Mouse (Mus musculus) hematopoietic stem cell, adult 5-6 weeks (primary cell): ENCODE measurements around the gene Slco2a1. TPM values are rescaled to one million over a fixed set of nuclear protein-coding genes. Genes with fewer than 3 reads are reported as not detected.

ENCODE experiments used
- ATAC-seq, 2 experiments: fragments of 125-278 bp in 1 of 2; replicated peaks in 1 of 2; 2 replicates each; pipeline ENCODE4 v1.8.0; 2016 to 2017; ENCODE audit warnings: inconsistent platforms in 2 of 2, mild to moderate bottlenecking in 2 of 2, moderate number of reproducible peaks in 2 of 2, low read depth in 1 of 2, moderate TSS enrichment in 1 of 2; ENCODE audit not compliant: low FRiP score in 2 of 2, poor library complexity in 2 of 2, severe bottlenecking in 2 of 2, insufficient read depth in 1 of 2, low TSS enrichment in 1 of 2
- total RNA-seq: library from RNA; stranded (forward); fragments of 172-1452, 232-1000 nt; gene quantifications from 2 replicates; pipeline ENCODE4 v1.2.3, GENCODE M21; 2017

Slco2a1 gene
- total RNA-seq, 1 experiment from 2014 or later = 0.25 TPM

DNA sequence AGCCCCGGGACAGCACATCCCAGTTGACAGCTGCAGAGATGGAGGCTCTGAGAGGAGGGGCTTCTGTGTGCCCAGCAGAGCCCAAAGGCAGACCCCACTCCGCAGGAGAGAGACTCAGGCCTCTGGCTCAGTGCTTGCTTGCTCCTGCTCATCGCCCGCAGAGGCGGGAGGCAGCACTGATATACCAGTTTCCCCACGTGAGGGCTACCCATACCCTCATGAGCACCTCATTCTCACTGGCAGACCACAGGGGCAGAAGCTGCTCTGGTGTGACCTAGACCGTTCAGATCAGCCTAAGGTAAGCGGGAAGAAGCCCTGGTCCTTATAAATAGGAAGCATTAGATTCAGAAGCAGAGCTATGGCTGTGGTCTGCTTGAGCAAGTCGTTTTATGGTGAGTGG is 131.3 kb downstream of the Slco2a1 start:
- ATAC-seq = no peak

- no peak for ATAC-seq
These were observed 131.7 kb downstream of the Slco2a1 start for GRCm38 (mm10) chr9:103120231-103120630.

DNA sequence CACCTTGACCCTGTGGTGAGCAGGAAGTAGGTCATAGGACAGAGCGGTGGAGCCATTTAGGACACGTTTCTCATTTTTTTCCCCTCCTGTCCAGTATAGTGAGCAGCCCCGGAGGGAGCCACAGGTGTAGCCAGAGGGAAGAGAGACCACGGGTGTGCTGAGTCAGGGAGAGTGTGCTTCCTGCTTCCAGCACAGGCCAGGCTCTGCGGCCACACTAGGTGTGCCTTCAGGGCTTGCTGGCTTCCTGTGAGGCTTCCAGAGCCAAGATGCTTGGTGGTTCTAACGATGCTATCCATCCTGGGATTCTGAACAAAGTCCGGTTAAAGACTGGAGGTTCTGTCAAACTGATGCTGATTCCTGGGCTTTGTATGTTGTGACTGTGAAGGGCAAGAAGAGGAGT is 133.0 kb downstream of the Slco2a1 start:
- ATAC-seq = peak; percentile 40 to 58; a peak in 2 of 4 replicates

DNA sequence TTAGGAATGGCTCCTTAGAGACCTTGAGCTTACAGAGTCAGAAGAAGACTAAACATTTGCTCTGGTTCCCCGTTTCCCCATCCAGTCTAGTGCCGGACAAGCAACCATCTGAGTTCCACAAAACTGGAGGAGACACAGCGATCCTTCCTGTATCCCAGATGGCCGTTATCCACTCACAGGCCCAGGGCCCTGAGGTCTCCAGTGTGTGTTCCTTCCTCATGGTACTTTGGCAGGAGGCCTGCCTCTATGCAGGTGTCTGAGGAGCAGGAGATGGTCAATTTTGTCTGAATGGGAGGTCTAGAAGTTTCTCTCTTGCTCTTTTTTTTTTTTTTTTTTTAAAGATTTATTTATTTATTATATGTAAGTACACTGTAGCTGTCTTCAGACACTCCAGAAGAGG is 136.2 kb downstream of the Slco2a1 start:
- ATAC-seq = no peak

- no peak for ATAC-seq
These were observed 145.1 kb downstream of the Slco2a1 start for GRCm38 (mm10) chr9:103133493-103134124.

DNA sequence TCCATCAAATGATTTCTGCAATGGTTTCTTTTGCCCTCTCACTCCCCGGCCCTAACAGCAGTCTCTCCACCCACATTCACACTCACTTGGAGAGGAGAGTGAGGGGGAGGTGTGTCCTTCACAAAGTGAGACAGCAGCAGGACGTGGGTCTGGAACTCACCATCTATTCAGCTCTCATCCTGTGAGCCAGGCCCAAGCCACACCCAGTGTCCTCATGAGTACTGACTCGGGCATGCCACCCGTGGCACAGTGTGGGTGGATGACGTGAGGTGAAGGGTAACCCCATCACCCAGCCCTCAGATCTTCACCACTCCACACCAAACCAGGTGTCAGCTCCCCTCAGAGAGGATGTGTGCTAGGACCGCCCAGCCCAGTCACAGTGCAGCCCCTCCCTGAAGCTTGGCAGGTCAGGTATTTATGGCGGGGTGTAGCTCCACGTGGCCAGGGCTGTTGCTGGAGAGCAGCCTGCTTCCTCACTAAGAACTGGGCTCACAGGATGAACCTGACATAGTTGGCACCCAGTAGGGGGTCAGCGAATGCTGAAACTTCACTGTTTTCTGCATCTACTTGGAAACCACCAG is 146.0 kb downstream of the Slco2a1 start:
- ATAC-seq = no peak

- ATAC-seq = no peak
These were observed 151.0 kb downstream of the Slco2a1 start for GRCm38 (mm10) chr9:103139481-103139880.

- ATAC-seq = no peak
These were observed 151.9 kb downstream of the Slco2a1 start for GRCm38 (mm10) chr9:103140384-103140783.

- no peak for ATAC-seq
These were observed 152.8 kb downstream of the Slco2a1 start for GRCm38 (mm10) chr9:103141266-103141665.

DNA sequence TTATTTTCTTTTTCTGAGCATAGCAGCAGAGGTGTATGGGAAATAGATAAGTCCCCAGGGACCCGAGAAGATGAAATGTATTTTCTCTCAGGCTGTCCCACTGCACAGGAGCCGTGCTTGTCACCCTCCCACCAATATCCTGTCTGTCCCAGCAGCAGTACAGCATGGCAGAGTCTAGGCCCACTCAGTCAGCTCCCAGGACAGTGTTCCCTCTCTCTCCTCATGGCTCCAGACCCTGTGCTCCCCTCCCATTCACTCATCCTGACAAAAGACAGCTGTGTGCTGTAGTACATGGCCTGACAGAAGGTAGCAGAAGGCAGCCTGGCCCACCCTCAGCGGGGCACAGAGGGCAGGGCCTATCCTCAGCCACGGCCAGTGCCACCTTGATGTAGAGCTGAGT is 155.4 kb downstream of the Slco2a1 start:
- ATAC-seq = no peak

- no peak for ATAC-seq
These were observed 156.8 kb downstream of the Slco2a1 start for GRCm38 (mm10) chr9:103145351-103145750.

Other genes with a start within 250 kb of the Slco2a1 start
- 7.3 and 7.5 TPM in 2 replicates for gene Ryk, start 153.8 kb upstream of the Slco2a1 start, total RNA-seq
- gene Rab6b, start 123.1 kb downstream of the Slco2a1 start, total RNA-seq = 3.5 and 5.2 TPM in 2 replicates
- 19.1 and 21.7 TPM in 2 replicates for gene Srprb, start 213.4 kb downstream of the Slco2a1 start, total RNA-seq
- not detected in 2 replicates for gene Gm20425, start 241.6 kb downstream of the Slco2a1 start, total RNA-seq
- gene Trf, start 241.7 kb downstream of the Slco2a1 start, total RNA-seq = 68.0 and 95.2 TPM in 2 replicates